Mouse (Mus musculus): Measurements from ENCODE around the gene Smagp. TPM values are rescaled to one million over a fixed set of nuclear protein-coding genes. Genes with fewer than 3 reads are reported as not detected.

Smagp gene
- total and polyA plus RNA-seq, 2 experiments from 2014 or later: 2.5 to 2.6 TPM

- no peak for ATAC-seq (ENCODE audit: low FRiP score)
- no peaks in the 10 kb centered on the region for H3K27me3 ChIP-seq (ENCODE audit: insufficient read depth, low read length)
- no peak overlapping the region for H3K9ac ChIP-seq (replicated peaks; ENCODE audit: low read length, poor library complexity, severe bottlenecking)
- H3K4me3 ChIP-seq (ENCODE audit: low read depth, low read length): no peak overlapping the region
- no peaks in the 10 kb centered on the region for H3K4me1 ChIP-seq (ENCODE audit: insufficient read depth, low read length)
- TF ChIP-seq CTCF (IDR thresholded peaks at IDR 0.05): no peak
- DNase-seq (ENCODE audit: low spot score): no peak
- H3K9me3 ChIP-seq (ENCODE audit: low read length): no peaks in the 10 kb centered on the region
- 34% methylated on average over 7 of the region's 7 CpGs for WGBS
- no peaks in the 10 kb centered on the region for H3K36me3 ChIP-seq (ENCODE audit: insufficient read depth, low read length)
- no peak overlapping the region for H3K4me2 ChIP-seq (ENCODE audit: low read depth, low read length, poor library complexity, severe bottlenecking)
- H3K27ac ChIP-seq (ENCODE audit: low read depth, low read length): no peak overlapping the region
Measured at GRCm38 (mm10) chr15:100681770-100682169, 45.0 kb upstream of the Smagp start.

DNA sequence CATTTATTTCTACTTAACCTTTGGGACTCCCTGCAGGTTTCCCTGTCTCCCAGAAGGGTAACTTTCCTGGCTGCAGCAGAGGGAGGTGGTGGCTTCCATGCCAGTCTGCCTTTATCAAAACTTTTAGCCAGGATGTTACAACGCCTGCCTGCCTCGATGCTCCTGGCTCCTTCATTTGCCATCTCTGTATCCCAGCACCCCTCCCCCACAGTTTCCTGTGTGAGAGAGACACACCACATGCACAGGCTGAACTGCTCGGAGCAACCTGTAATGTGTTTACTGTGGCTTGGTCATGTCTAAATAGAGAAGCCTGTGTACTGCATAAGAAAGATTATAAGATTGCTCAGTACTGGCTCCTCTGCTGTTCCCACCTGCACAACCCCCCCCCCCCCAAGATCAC is 43.6 kb upstream of the Smagp start:
- Histone ChIP-seq H3K4me2 (ENCODE audit: low read depth, low read length, poor library complexity, severe bottlenecking) (no peak overlapping the region), H3K27ac (ENCODE audit: low read depth, low read length) (no peak overlapping the region), H3K36me3 (ENCODE audit: insufficient read depth, low read length) (no peaks in the 10 kb centered on the region), H3K9ac (replicated peaks; ENCODE audit: low read length, poor library complexity, severe bottlenecking) (no peak overlapping the region), H3K4me3 (ENCODE audit: low read depth, low read length) (no peak overlapping the region), H3K27me3 (ENCODE audit: insufficient read depth, low read length) (no peaks in the 10 kb centered on the region), H3K4me1 (ENCODE audit: insufficient read depth, low read length) (no peaks in the 10 kb centered on the region), H3K9me3 (ENCODE audit: low read length) (no peaks in the 10 kb centered on the region)
- 68% methylated on average over 3 of the region's 3 CpGs for WGBS
- DNase-seq (ENCODE audit: low spot score) (no peak), ATAC-seq (ENCODE audit: low FRiP score) (no peak)
- no peak for TF ChIP-seq CTCF (IDR thresholded peaks at IDR 0.05)

DNA sequence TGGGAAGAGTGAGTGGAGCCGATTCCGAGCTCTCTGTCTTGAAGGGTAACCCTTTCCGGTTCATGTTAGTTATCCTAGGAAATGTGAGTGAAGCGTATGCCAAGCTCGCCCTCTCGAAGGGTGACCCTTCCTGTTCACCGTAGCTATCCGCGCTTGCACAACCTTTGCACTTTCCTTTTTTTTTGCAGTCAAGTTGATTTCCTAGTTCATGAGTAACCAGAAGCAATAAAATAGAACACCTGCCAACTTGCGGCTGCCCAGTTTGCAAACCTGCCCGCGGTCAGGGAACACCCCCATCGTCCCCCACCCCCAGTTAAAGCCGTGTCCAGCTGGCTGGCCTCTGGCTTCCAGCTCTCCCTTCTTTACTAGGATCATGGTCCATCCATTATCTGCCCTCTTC is 42.3 kb upstream of the Smagp start:
- Histone ChIP-seq H3K4me1 (ENCODE audit: insufficient read depth, low read length) (no peaks in the 10 kb centered on the region), H3K27me3 (ENCODE audit: insufficient read depth, low read length) (no peaks in the 10 kb centered on the region), H3K9ac (replicated peaks; ENCODE audit: low read length, poor library complexity, severe bottlenecking) (no peak overlapping the region), H3K36me3 (ENCODE audit: insufficient read depth, low read length) (no peaks in the 10 kb centered on the region), H3K9me3 (ENCODE audit: low read length) (no peaks in the 10 kb centered on the region), H3K4me3 (ENCODE audit: low read depth, low read length) (no peak overlapping the region), H3K27ac (ENCODE audit: low read depth, low read length) (no peak overlapping the region), H3K4me2 (ENCODE audit: low read depth, low read length, poor library complexity, severe bottlenecking) (no peak overlapping the region)
- DNase-seq (ENCODE audit: low spot score) (no peak), ATAC-seq (ENCODE audit: low FRiP score) (no peak)
- WGBS: 90% methylated on average over 14 of the region's 14 CpGs
- TF ChIP-seq CTCF (IDR thresholded peaks at IDR 0.05): no peak

DNA sequence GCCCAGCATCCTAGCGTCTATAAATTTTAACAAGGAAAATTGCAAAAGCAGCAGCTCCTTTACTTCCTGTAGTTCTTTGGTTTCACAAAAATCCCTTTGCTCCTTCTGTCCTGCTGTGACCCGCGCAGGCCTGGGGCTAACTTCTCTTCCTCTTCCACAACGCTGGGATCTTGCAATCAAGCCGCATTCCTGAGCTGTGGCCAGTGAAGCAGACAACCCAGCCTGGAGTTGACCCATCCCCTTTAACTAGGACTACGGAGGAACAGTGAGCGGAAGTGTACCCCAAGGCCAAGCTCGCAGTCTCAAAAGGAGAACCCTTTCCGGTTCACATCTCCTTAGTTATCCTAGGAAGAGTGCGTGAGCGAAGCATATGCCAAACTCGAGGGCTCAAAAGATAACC is 41.8 kb upstream of the Smagp start:
- Histone ChIP-seq H3K27me3 (ENCODE audit: insufficient read depth, low read length) (no peaks in the 10 kb centered on the region), H3K4me1 (ENCODE audit: insufficient read depth, low read length) (no peaks in the 10 kb centered on the region), H3K4me2 (ENCODE audit: low read depth, low read length, poor library complexity, severe bottlenecking) (no peak overlapping the region), H3K9ac (replicated peaks; ENCODE audit: low read length, poor library complexity, severe bottlenecking) (no peak overlapping the region), H3K27ac (ENCODE audit: low read depth, low read length) (no peak overlapping the region), H3K9me3 (ENCODE audit: low read length) (no peaks in the 10 kb centered on the region), H3K36me3 (ENCODE audit: insufficient read depth, low read length) (no peaks in the 10 kb centered on the region), H3K4me3 (ENCODE audit: low read depth, low read length) (no peak overlapping the region)
- no peak for TF ChIP-seq CTCF (IDR thresholded peaks at IDR 0.05)
- ATAC-seq (ENCODE audit: low FRiP score) (no peak), DNase-seq (ENCODE audit: low spot score) (no peak)
- whole genome bisulfite sequencing: 81% methylated on average over 12 of the region's 12 CpGs

- no peak overlapping the region for H3K4me3 ChIP-seq (ENCODE audit: low read depth, low read length)
- DNase-seq (ENCODE audit: low spot score) (no peak), ATAC-seq (ENCODE audit: low FRiP score) (no peak)
- no peaks in the 10 kb centered on the region for H3K4me1 ChIP-seq (ENCODE audit: insufficient read depth, low read length)
- no peak overlapping the region for H3K27ac ChIP-seq (ENCODE audit: low read depth, low read length)
- TF ChIP-seq CTCF (IDR thresholded peaks at IDR 0.05): no peak
- H3K4me2 ChIP-seq (ENCODE audit: low read depth, low read length, poor library complexity, severe bottlenecking): no peak overlapping the region
- no peak overlapping the region for H3K9ac ChIP-seq (replicated peaks; ENCODE audit: low read length, poor library complexity, severe bottlenecking)
- 91% methylated on average over 8 of the region's 8 CpGs for WGBS
- no peaks in the 10 kb centered on the region for H3K36me3 ChIP-seq (ENCODE audit: insufficient read depth, low read length)
- H3K27me3 ChIP-seq (ENCODE audit: insufficient read depth, low read length): no peaks in the 10 kb centered on the region
- no peaks in the 10 kb centered on the region for H3K9me3 ChIP-seq (ENCODE audit: low read length)
Measured at GRCm38 (mm10) chr15:100677675-100678074, 40.9 kb upstream of the Smagp start.

- Histone ChIP-seq H3K36me3 (ENCODE audit: insufficient read depth, low read length) (no peaks in the 10 kb centered on the region), H3K9ac (replicated peaks; ENCODE audit: low read length, poor library complexity, severe bottlenecking) (no peak overlapping the region), H3K9me3 (ENCODE audit: low read length) (no peaks in the 10 kb centered on the region), H3K27ac (ENCODE audit: low read depth, low read length) (no peak overlapping the region), H3K27me3 (ENCODE audit: insufficient read depth, low read length) (no peaks in the 10 kb centered on the region), H3K4me1 (ENCODE audit: insufficient read depth, low read length) (no peaks in the 10 kb centered on the region), H3K4me3 (ENCODE audit: low read depth, low read length) (no peak overlapping the region), H3K4me2 (ENCODE audit: low read depth, low read length, poor library complexity, severe bottlenecking) (no peak overlapping the region)
- ATAC-seq (ENCODE audit: low FRiP score) (no peak), DNase-seq (ENCODE audit: low spot score) (no peak)
- 91% methylated on average over 1 of the region's 1 CpGs for WGBS
- peak; percentile 23; the same call in 1 of the 2 replicates for TF ChIP-seq CTCF (IDR thresholded peaks at IDR 0.05)
Measured at GRCm38 (mm10) chr15:100676521-100676920, 39.8 kb upstream of the Smagp start.

Measured in midbrain, postnatal 0 days (tissue).